Mouse (Mus musculus) liver, embryonic 16.5 days (tissue): ENCODE measurements around the gene Agbl4. TPM values are rescaled to one million over a fixed set of nuclear protein-coding genes. Genes with fewer than 3 reads are reported as not detected.

Experiments used
- ATAC-seq: fragments of 200-750 bp; cut with Nextera tagmentation; 2 replicates; pipeline ENCODE4 v1.8.0; 2017; ENCODE audit warnings: low read depth, mild to moderate bottlenecking, moderate number of reproducible peaks, moderate library complexity
- H3K27ac ChIP-seq: fragments of 300-500 bp; sonication (generic); 2 replicates; pipeline ENCODE4 v1.5.1; 2014; ENCODE audit warnings: mild to moderate bottlenecking, low read length
- H3K27me3 ChIP-seq: fragments of 300-500 bp; sonication (generic); 2 replicates; pipeline ENCODE4 v1.6.1; 2014; ENCODE audit warnings: low read depth, low read length, mixed read lengths; ENCODE audit not compliant: control insufficient read depth, insufficient read depth
- H3K36me3 ChIP-seq: fragments of 300-500 bp; sonication (generic); 2 replicates; pipeline ENCODE4 v1.6.1; 2014; ENCODE audit warnings: mild to moderate bottlenecking; ENCODE audit not compliant: control insufficient read depth, insufficient read depth
- H3K4me1 ChIP-seq: fragments of 300-500 bp; sonication (generic); 2 replicates; pipeline ENCODE4 v1.6.1; 2014; ENCODE audit warnings: low read depth, low read length, mixed read lengths; ENCODE audit not compliant: control insufficient read depth
- H3K4me2 ChIP-seq: fragments of 300-500 bp; sonication (generic); 2 replicates; pipeline ENCODE4 v1.6.1; 2014; ENCODE audit warnings: low read depth, low read length, mixed read lengths
- H3K4me3 ChIP-seq: fragments of 300-500 bp; sonication (generic); 2 replicates; pipeline ENCODE4 v1.5.1; 2014; ENCODE audit warnings: low read depth, mild to moderate bottlenecking, low read length
- H3K9ac ChIP-seq: fragments of 300-500 bp; sonication (generic); 2 replicates; pipeline ENCODE4 v1.6.1; 2014; ENCODE audit warnings: low read depth, low read length
- H3K9me3 ChIP-seq: fragments of 300-500 bp; sonication (generic); replicated peaks from 2 replicates; pipeline ENCODE4 v1.6.1; 2016; ENCODE audit warnings: low read length; ENCODE audit not compliant: control insufficient read depth
- WGBS: fragments of 180-500 bp; shearing (Covaris S2); extraction: QIAGEN DNeasy Blood & Tissue Kit; methylation state at CpG from one replicate; pipeline ENCODE4 v1.1.7; 2014; ENCODE audit not compliant: insufficient replicate concordance; 5-methylcytosine and 5-hydroxymethylcytosine counted together
- polyA plus RNA-seq: library from polyadenylated mRNA; unstranded; fragments of >200 nt; fragmentation: Nextera tagmentation; extraction: Ambion mirVana; gene quantifications from 2 replicates; pipeline ENCODE4 v1.2.1, GENCODE M21; 2015

Agbl4 gene
- polyA plus RNA-seq, 1 experiment from 2014 or later: not detected

- WGBS: 70% methylated on average over 4 of the region's 4 CpGs
- Histone ChIP-seq H3K4me1 (no peaks in the 10 kb centered on the region), H3K9me3 (no peaks in the 10 kb centered on the region), H3K4me3 (no peak overlapping the region), H3K4me2 (no peak overlapping the region), H3K27me3 (no peaks in the 10 kb centered on the region), H3K27ac (no peak overlapping the region), H3K9ac (no peak overlapping the region), H3K36me3 (no peaks in the 10 kb centered on the region)
- no peak for ATAC-seq
Measured at GRCm38 (mm10) chr4:110799902-110800301, 402.4 kb downstream of the Agbl4 start.

- H3K4me3 ChIP-seq: no peak overlapping the region
- no peak overlapping the region for H3K4me2 ChIP-seq
- H3K27ac ChIP-seq: no peak overlapping the region
- no peaks in the 10 kb centered on the region for H3K9me3 ChIP-seq
- no peaks in the 10 kb centered on the region for H3K4me1 ChIP-seq
- ATAC-seq: no peak
- H3K36me3 ChIP-seq: no peaks in the 10 kb centered on the region
- no peaks in the 10 kb centered on the region for H3K27me3 ChIP-seq
- 32% methylated on average over 1 of the region's 1 CpGs for WGBS
- no peak overlapping the region for H3K9ac ChIP-seq
Measured at GRCm38 (mm10) chr4:110810947-110811346, 413.5 kb downstream of the Agbl4 start.

GRCm38 (mm10) chr4:110832776-110833175, 435.3 kb downstream of the Agbl4 start:
- Histone ChIP-seq H3K36me3 (no peaks in the 10 kb centered on the region), H3K4me3 (no peak overlapping the region), H3K27ac (no peak overlapping the region), H3K9ac (no peak overlapping the region), H3K4me2 (no peak overlapping the region), H3K4me1 (no peaks in the 10 kb centered on the region), H3K27me3 (no peaks in the 10 kb centered on the region), H3K9me3 (no peaks in the 10 kb centered on the region)
- WGBS: 50% methylated on average over 1 of the region's 1 CpGs
- ATAC-seq: no peak

GRCm38 (mm10) chr4:110879719-110880443, 482.4 kb downstream of the Agbl4 start:
- H3K9ac ChIP-seq: no peak overlapping the region
- H3K9me3 ChIP-seq: no peaks in the 10 kb centered on the region
- 60% methylated on average over 2 of the region's 2 CpGs for WGBS
- H3K4me2 ChIP-seq: no peak overlapping the region
- no peak for ATAC-seq
- H3K4me3 ChIP-seq: no peak overlapping the region
- no peaks in the 10 kb centered on the region for H3K27me3 ChIP-seq
- no peak overlapping the region for H3K27ac ChIP-seq
- H3K4me1 ChIP-seq: no peaks in the 10 kb centered on the region
- no peaks in the 10 kb centered on the region for H3K36me3 ChIP-seq

GRCm38 (mm10) chr4:110916061-110916460, 518.6 kb downstream of the Agbl4 start:
- Histone ChIP-seq H3K4me3 (no peak overlapping the region), H3K9me3 (no peaks in the 10 kb centered on the region), H3K36me3 (no peaks in the 10 kb centered on the region), H3K27me3 (no peaks in the 10 kb centered on the region), H3K4me1 (no peaks in the 10 kb centered on the region), H3K27ac (no peak overlapping the region), H3K4me2 (no peak overlapping the region), H3K9ac (no peak overlapping the region)
- no peak for ATAC-seq

GRCm38 (mm10) chr4:110916565-110916964, 519.1 kb downstream of the Agbl4 start:
- Histone ChIP-seq H3K9ac (no peak overlapping the region), H3K4me2 (no peak overlapping the region), H3K36me3 (no peaks in the 10 kb centered on the region), H3K4me1 (no peaks in the 10 kb centered on the region), H3K9me3 (no peaks in the 10 kb centered on the region), H3K4me3 (no peak overlapping the region), H3K27me3 (no peaks in the 10 kb centered on the region), H3K27ac (no peak overlapping the region)
- ATAC-seq: no peak
- 36% methylated on average over 4 of the region's 4 CpGs for WGBS

- Histone ChIP-seq H3K4me3 (no peak overlapping the region), H3K27ac (no peak overlapping the region), H3K9ac (no peak overlapping the region), H3K4me2 (no peak overlapping the region), H3K36me3 (no peaks in the 10 kb centered on the region), H3K27me3 (no peaks in the 10 kb centered on the region), H3K9me3 (no peaks in the 10 kb centered on the region), H3K4me1 (no peaks in the 10 kb centered on the region)
- 58% methylated on average over 3 of the region's 3 CpGs for WGBS
- ATAC-seq: no peak
Measured at GRCm38 (mm10) chr4:110921013-110921412, 523.6 kb downstream of the Agbl4 start.

- H3K9me3 ChIP-seq: no peaks in the 10 kb centered on the region
- no peaks in the 10 kb centered on the region for H3K4me1 ChIP-seq
- H3K4me3 ChIP-seq: no peak overlapping the region
- H3K27ac ChIP-seq: no peak overlapping the region
- H3K27me3 ChIP-seq: no peaks in the 10 kb centered on the region
- no peaks in the 10 kb centered on the region for H3K36me3 ChIP-seq
- WGBS: 35% methylated on average over 2 of the region's 2 CpGs
- no peak overlapping the region; the same call in 1 of the 2 replicates for H3K4me2 ChIP-seq
- ATAC-seq: no peak
- H3K9ac ChIP-seq: no peak overlapping the region
Measured at GRCm38 (mm10) chr4:111001641-111002040, 604.2 kb downstream of the Agbl4 start.

GRCm38 (mm10) chr4:111004719-111005479, 607.4 kb downstream of the Agbl4 start:
- Histone ChIP-seq H3K9me3 (no peaks in the 10 kb centered on the region), H3K4me3 (no peak overlapping the region), H3K27me3 (no peaks in the 10 kb centered on the region), H3K4me2 (no peak overlapping the region), H3K9ac (no peak overlapping the region), H3K36me3 (no peaks in the 10 kb centered on the region), H3K4me1 (no peaks in the 10 kb centered on the region), H3K27ac (no peak overlapping the region)
- WGBS: 47% methylated on average over 1 of the region's 1 CpGs
- ATAC-seq: no peak
